Mouse (Mus musculus): Measurements from ENCODE around the gene Tmem107. TPM values are rescaled to one million over a fixed set of nuclear protein-coding genes. Genes with fewer than 3 reads are reported as not detected.

Gene Tmem107
- polyA plus RNA-seq, 1 experiment from 2014 or later: 37.7 TPM

DNA sequence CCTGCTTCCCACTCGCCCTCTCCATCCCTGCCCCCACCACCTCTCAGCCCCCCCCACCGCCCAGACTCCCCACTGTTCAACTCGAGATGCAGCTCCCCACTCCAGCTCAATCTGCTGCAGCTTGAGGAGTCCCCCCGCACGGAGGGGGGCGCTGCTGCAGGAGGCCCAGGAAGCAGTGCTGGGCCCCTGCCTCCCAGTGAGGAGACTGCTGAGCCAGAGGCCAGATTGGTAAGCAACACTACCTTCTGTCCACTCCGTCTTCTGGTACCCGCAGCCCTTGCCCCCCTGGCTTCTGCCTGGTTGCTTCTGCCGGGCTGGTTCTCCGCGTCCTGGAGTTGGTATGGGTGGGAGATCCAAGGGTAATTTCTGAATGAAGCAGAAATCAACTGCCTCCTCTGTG is 36.2 kb downstream of the Tmem107 start:
- H3K9ac ChIP-seq: no peak overlapping the region
- ATAC-seq (replicated peaks): no peak
- H3K36me3 ChIP-seq (replicated peaks): peaks cover 51% of the 10 kb centered on the region
- no peaks in the 10 kb centered on the region for H3K9me3 ChIP-seq
- no peak overlapping the region for H3K27ac ChIP-seq
- H3K4me1 ChIP-seq: peaks cover 6% of the 10 kb centered on the region
- 81% methylated on average over 11 of the region's 11 CpGs for WGBS
- H3K4me3 ChIP-seq: no peak overlapping the region
- H3K4me2 ChIP-seq: no peak overlapping the region
- no peaks in the 10 kb centered on the region for H3K27me3 ChIP-seq (replicated peaks)

DNA sequence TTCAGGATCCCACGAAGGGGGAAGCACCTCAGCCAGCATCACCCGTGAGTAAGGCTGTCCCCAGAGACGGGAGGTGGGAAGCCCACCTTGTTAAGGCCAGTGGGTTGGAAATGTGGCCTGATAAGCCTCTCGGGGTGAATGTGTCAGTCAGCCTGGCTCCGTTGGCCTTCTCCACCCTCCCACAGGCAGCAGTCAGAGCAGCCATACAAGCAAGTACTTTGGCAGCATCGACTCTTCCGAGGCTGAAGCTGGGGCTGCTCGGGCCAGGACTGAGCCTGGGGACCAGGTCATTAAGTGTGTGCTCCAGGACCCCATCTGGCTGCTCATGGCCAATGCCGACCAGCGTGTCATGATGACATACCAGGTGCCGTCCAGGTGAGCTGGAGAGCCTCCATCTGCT is 37.1 kb downstream of the Tmem107 start:
- no peak for ATAC-seq (replicated peaks)
- H3K27ac ChIP-seq: no peak overlapping the region
- no peak overlapping the region for H3K9ac ChIP-seq
- H3K4me3 ChIP-seq: no peak overlapping the region
- no peaks in the 10 kb centered on the region for H3K9me3 ChIP-seq
- peaks cover 43% of the 10 kb centered on the region for H3K36me3 ChIP-seq (replicated peaks)
- H3K27me3 ChIP-seq (replicated peaks): no peaks in the 10 kb centered on the region
- no peak overlapping the region for H3K4me2 ChIP-seq
- WGBS: 92% methylated on average over 11 of the region's 11 CpGs
- peaks cover 6% of the 10 kb centered on the region for H3K4me1 ChIP-seq

DNA sequence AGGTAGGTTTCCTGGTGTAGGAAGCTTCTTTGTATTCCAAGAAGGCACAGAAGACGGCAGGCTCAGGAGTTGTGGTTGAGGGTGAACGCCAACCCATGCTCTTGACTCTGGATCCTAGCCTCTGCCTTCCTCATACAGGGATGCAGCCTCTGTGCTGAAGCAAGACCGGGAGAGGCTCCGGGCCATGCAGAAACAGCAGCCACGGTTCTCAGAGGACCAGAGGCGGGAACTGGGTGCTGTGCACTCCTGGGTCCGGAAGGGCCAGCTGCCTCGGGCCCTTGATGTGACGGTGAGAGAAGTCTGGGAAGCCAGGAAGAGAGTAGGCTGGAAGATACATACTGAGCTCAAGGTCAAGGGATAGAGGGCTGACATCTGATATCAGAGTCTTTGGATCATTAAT is 37.6 kb downstream of the Tmem107 start:
- Histone ChIP-seq H3K36me3 (replicated peaks) (peaks cover 37% of the 10 kb centered on the region), H3K27me3 (replicated peaks) (no peaks in the 10 kb centered on the region), H3K9ac (no peak overlapping the region), H3K27ac (no peak overlapping the region), H3K4me2 (no peak overlapping the region), H3K4me1 (peaks cover 6% of the 10 kb centered on the region), H3K9me3 (no peaks in the 10 kb centered on the region), H3K4me3 (no peak overlapping the region)
- ATAC-seq (replicated peaks): no peak
- WGBS: 94% methylated on average over 9 of the region's 9 CpGs

DNA sequence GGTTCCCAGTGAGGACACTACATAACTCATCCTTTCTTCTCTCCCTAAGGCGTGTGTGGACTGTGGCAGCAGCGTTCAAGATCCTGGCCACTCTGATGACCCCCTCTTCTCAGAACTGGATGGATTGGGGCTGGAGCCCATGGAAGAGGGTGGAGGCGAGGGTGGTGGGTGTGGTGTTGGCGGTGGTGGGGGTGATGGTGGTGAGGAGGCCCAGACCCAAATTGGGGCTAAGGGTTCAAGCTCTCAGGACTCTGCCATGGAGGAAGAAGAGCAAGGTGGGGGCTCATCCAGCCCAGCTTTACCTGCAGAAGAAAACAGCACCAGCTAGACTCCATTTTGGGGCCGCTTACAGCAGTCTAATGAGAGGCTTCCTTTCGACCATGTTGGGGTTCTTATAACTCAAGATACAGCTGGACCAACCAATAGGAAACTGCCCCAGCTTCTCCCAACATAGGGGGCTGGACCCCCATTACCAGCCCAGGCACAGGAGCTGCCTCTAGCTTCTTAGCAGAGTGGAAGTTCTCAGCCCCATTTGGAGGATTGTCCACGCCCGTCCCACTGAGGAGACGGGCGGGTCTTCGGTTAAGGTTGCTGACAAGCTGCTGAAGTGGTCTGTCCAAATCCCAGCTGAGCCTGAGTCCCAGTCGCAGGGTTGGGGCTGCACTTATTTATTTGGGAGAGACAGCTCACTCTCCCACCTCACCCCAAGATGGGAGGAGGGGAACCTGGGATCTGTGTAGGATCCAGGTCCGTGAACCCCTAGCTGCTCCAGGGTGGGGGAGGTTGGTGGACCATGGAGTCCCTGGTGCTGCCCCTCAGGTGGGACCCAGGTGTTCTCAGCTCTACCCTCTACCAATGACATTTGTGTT is 38.7 kb downstream of the Tmem107 start:
- Histone ChIP-seq H3K27ac (no peak overlapping the region), H3K36me3 (replicated peaks) (peaks cover 28% of the 10 kb centered on the region), H3K4me3 (no peak overlapping the region), H3K4me1 (peaks cover 6% of the 10 kb centered on the region), H3K27me3 (replicated peaks) (no peaks in the 10 kb centered on the region), H3K9me3 (no peaks in the 10 kb centered on the region), H3K4me2 (no peak overlapping the region), H3K9ac (no peak overlapping the region)
- 81% methylated on average over 13 of the region's 13 CpGs for WGBS
- peak; percentile 51; the same call in 1 of the 2 replicates for ATAC-seq (replicated peaks)

DNA sequence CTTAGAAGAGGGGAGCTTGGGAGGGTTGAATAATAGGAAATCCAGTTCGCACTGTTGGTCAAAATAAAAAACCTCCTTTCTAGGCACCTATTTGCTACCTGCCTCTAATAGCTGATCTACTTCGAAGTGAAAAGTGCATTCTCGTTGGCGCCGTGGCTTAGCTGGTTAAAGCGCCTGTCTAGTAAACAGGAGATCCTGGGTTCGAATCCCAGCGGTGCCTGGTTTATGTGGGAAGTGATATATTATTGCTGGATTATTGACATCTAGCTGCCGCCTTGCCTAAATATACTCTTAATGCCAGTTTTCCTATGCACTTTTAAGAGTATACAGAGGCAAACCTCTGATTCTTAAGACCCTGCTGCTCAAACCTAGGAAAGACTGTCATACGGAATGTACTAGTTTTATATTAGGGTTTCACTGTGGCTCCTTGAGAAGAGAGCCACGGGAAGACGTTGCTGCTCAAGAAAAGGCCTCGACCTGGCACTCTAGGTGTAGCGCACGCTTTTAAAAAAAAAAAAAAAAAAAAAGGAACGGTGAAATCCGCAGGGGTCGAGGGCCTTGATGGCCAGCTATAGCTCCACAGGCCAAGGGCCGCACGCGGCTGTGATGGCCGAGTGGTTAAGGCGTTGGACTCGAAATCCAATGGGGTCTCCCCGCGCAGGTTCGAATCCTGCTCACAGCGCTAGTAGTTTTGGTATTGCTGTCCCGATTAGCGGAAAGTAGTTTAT is 39.9 kb downstream of the Tmem107 start:
- WGBS: under 1% methylated on average over 30 of the region's 30 CpGs
- peak overlapping the region; percentile 38 for H3K4me3 ChIP-seq
- H3K27me3 ChIP-seq (replicated peaks): no peaks in the 10 kb centered on the region
- H3K4me1 ChIP-seq: peaks cover 6% of the 10 kb centered on the region
- H3K9ac ChIP-seq: peak overlapping the region; percentile 20; the same call in 1 of the 2 replicates
- peak; percentile 71 for ATAC-seq (replicated peaks)
- peak overlapping the region; percentile 53 for H3K4me2 ChIP-seq
- H3K36me3 ChIP-seq (replicated peaks): peaks cover 16% of the 10 kb centered on the region
- H3K27ac ChIP-seq: peak overlapping the region; percentile 51
- H3K9me3 ChIP-seq: no peaks in the 10 kb centered on the region

DNA sequence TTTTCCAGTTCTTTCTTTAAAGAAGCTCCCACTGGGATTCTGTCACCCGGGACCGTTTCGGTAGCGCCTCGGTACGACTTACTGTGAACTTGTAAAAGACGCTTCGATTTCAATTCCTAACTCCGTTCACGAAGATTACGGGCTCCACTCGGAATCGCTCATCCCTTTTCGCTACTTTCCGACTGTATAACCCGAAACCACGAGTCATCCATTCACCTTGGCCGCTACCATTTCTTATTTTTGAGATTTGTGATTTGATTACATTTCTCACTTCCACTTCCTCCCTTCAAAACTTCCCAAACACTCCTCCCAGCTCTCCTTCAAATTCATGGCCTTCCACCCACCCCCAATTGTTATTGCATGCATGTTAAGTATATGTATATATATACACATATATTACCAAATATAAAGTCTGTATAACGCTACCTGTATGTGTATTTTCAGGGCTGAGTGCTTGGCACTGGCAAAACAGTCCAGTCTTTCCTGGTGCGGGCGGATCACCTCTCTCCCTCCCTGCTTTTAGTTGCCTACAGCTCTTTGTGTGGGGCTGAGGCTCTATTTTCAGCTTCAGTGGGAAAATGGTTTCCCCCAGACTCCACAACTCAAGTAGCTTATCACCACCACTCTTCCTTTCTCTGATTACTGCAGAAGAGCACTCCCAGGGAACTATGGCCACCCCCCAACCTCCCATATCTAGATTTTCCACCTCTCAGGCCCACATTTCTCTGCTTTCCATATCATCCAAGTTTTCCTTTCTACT is 40.6 kb downstream of the Tmem107 start:
- no peak overlapping the region for H3K9ac ChIP-seq
- H3K9me3 ChIP-seq: no peaks in the 10 kb centered on the region
- peaks cover 16% of the 10 kb centered on the region for H3K36me3 ChIP-seq (replicated peaks)
- H3K4me2 ChIP-seq: peak overlapping the region; percentile 53
- WGBS: 4% methylated on average over 21 of the region's 21 CpGs
- no peaks in the 10 kb centered on the region for H3K27me3 ChIP-seq (replicated peaks)
- peaks cover 6% of the 10 kb centered on the region for H3K4me1 ChIP-seq
- H3K27ac ChIP-seq: no peak overlapping the region
- H3K4me3 ChIP-seq: peak overlapping the region; percentile 38
- no peak for ATAC-seq (replicated peaks)

DNA sequence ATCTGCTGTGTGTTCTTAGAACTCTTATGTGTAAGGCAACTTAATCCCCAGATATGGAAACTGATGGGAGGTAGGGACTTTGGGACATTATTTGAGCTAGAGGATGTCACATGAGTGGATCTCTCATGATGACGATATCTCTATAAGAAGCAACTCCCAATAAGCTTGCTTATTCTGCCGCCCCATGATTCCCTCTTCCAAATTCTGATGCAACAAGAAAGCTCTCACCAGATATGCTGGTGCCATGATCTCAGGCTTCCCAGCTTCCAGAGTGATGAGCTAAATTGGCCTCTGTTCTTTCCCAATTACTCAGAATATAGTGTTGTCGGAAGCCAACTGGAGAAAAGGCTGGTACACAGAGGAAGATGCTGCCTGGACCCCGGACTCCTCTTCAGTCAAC is 41.3 kb downstream of the Tmem107 start:
- peak overlapping the region; percentile 53 for H3K4me2 ChIP-seq
- H3K27me3 ChIP-seq (replicated peaks): no peaks in the 10 kb centered on the region
- 0 out of 2 replicates have a peak overlapping the region, but pooled peaks have one; percentile 38 for H3K4me3 ChIP-seq
- no peak overlapping the region for H3K27ac ChIP-seq
- H3K4me1 ChIP-seq: peaks cover 10% of the 10 kb centered on the region
- whole genome bisulfite sequencing: 59% methylated on average over 4 of the region's 4 CpGs
- H3K36me3 ChIP-seq (replicated peaks): peaks cover 11% of the 10 kb centered on the region
- no peak overlapping the region for H3K9ac ChIP-seq
- no peak for ATAC-seq (replicated peaks)
- no peaks in the 10 kb centered on the region for H3K9me3 ChIP-seq

DNA sequence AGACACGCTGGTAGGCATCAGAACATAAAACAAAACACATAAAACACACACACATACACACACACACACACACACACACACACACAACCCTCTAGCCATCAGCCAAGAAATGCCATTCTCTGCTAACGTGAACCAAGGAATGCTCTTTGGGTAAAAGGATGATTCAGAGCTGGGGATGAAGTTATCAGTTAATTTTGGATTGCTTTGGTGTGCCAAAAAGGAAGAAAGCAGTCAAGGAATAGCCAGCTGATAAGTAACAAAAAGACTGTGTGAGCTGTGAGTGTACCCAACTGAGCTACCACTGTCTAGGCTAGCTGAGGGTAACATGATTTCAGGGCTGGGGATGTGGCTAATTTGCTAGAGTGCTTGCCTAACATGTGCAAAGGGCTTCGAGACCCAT is 43.4 kb downstream of the Tmem107 start:
- H3K27ac ChIP-seq: no peak overlapping the region
- H3K9me3 ChIP-seq: no peaks in the 10 kb centered on the region
- peaks cover 25% of the 10 kb centered on the region for H3K4me1 ChIP-seq
- no peak overlapping the region for H3K9ac ChIP-seq
- WGBS: 69% methylated on average over 3 of the region's 3 CpGs
- peaks cover 6% of the 10 kb centered on the region for H3K36me3 ChIP-seq (replicated peaks)
- no peak for ATAC-seq (replicated peaks)
- no peaks in the 10 kb centered on the region for H3K27me3 ChIP-seq (replicated peaks)
- H3K4me2 ChIP-seq: no peak overlapping the region
- H3K4me3 ChIP-seq: no peak overlapping the region

DNA sequence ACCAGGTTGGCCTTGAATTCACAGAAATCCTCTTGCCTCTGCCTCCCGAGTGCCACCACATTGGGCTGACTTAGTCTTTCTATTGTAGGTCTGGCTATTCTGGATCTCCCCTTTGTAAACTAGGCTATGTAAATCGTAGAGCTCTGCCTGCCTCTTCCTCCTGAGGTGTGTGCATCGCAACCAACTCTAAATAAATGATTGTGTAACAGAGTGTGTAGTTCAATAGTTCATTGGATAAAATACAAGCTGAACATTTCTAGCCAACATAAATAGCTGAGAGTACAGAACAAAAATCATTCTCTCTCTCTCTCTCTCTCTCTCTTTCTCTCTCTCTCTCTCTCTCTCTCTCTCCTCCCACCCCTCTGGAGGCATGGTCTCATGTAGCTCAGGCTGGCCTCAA is 44.0 kb downstream of the Tmem107 start:
- no peak for ATAC-seq (replicated peaks)
- Histone ChIP-seq H3K36me3 (replicated peaks) (no peaks in the 10 kb centered on the region), H3K4me1 (peaks cover 31% of the 10 kb centered on the region), H3K9ac (no peak overlapping the region), H3K4me3 (no peak overlapping the region), H3K4me2 (no peak overlapping the region), H3K27me3 (replicated peaks) (no peaks in the 10 kb centered on the region), H3K27ac (no peak overlapping the region), H3K9me3 (no peaks in the 10 kb centered on the region)
- 81% methylated on average over 3 of the region's 3 CpGs for WGBS

DNA sequence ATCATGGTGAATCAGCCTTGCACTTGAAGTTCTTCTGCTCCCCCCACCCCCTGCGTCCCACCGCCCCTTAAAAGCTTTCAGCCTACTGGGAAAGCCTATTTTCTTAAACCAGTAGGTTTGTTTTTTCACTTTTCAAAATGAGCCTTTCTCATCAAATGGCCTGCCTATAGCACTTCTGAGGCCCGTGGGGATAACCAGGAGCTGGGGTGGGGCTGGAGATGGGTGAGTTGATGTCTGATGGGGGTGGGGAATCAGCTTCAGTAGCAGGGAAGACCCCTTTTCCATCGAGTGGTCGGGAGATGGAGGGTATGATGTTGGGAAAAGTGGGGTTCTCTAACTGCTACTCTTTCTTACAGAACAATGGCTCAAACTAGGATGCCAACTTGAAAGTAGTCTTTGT is 46.2 kb downstream of the Tmem107 start:
- Histone ChIP-seq H3K4me1 (peaks cover 47% of the 10 kb centered on the region), H3K36me3 (replicated peaks) (no peaks in the 10 kb centered on the region), H3K9me3 (no peaks in the 10 kb centered on the region), H3K27ac (no peak overlapping the region), H3K4me2 (peak overlapping the region; percentile 88), H3K9ac (no peak overlapping the region; the same call in 1 of the 2 replicates), H3K4me3 (peak overlapping the region; percentile 53), H3K27me3 (replicated peaks) (peaks cover 11% of the 10 kb centered on the region)
- ATAC-seq (replicated peaks): no peak
- whole genome bisulfite sequencing: 47% methylated on average over 5 of the region's 5 CpGs

DNA sequence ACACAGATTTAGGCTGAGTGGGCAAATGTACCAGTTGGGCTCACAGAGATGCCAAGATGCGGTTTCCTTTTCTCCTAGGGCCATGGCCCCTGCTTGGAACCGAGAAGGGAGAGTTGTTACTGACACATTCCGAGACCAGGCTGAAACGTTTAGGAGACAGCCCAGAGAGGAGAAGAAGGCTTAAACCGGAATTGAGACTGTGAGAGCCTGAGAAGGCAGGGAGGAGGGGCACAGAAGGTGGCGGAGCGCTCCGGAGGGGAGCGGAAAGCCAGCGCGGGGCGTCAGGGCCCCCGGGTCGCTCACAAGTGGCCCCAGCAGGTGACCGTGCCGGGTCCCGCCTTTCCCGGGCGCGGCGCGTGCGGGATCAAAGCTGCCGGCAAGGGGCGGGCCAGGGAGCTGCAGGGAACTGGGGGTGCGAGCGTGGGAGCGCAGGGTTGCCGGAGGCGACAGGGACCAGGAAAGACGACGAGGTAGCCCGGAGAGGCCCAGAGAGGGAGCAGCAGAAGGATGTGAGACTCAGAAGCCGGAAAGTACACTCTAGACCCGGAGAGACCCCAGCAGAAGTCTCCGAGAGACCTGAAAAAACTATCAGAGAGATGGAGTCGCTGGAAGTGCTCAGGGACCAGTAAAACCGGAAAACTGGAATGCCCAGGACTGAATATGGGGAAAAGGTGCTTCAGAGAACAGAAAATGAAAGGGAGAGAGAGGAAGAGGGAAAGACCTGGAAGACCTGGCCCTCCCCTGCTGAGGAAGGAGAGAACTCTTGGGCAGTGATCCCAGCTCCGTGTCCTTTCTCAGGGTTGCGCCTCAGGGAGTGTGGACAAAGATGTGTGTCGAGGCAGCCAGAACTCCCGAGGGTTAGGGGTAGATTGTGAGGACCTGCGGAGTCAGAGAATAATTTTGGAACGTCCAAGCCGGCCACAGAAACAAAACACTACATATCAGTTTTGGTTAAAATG is 47.4 kb downstream of the Tmem107 start:
- Histone ChIP-seq H3K27ac (peak overlapping the region; percentile 48), H3K4me1 (peaks cover 50% of the 10 kb centered on the region), H3K4me2 (peak overlapping the region; percentile 88), H3K4me3 (peak overlapping the region; percentile 53), H3K27me3 (replicated peaks) (peaks cover 11% of the 10 kb centered on the region), H3K36me3 (replicated peaks) (no peaks in the 10 kb centered on the region), H3K9me3 (no peaks in the 10 kb centered on the region), H3K9ac (peak overlapping the region; percentile 48)
- WGBS: under 1% methylated on average over 45 of the region's 45 CpGs
- no peak for ATAC-seq (replicated peaks)
